Mouse (Mus musculus): Measurements from ENCODE around the gene Thnsl2. TPM values are rescaled to one million over a fixed set of nuclear protein-coding genes. Genes with fewer than 3 reads are reported as not detected.

The Thnsl2 gene
- total RNA-seq (2021): 1 to 10 TPM; 4.5 to 5.4 TPM

DNA sequence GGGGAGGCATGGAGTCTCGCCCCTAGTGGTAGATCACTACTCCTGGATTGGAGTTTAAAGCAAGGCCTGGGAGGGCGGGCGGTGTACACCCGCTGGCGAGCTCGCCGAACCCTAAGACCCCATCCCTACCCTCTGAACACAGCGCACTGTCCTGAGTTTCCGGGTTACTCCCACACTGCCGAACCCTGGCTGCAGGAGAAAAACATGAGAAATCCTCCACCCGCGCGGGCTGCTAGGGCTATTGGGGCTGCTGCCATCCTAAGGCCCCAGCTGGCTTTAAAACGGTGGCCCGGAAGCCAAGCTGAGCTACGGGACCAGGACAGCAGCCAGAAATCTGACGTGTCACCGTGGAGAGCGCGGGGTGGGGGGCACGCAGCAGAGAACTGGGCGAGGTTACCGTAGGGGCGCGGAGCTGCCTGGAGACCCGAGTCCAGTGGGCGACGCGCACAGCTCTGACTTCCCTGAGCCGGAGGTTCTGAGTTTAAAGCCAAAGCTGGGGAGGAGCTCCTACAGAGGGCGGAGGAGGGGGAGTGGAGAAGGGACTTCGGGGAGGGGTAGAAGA, at the start of gene Thnsl2:
Thnsl2 (minus strand) TSS at position 546 of the 562 bp plus-strand sequence.
- DNase-seq: peak; percentile 71 to 84
- intact Hi-C loops (cut with DNase I): no loop called here

- DNase-seq: no peak
- intact Hi-C loops (cut with DNase I): no loop called here
Observed at GRCm38 (mm10) chr6:71193151-71193740, 49.0 kb upstream of the Thnsl2 start.

DNA sequence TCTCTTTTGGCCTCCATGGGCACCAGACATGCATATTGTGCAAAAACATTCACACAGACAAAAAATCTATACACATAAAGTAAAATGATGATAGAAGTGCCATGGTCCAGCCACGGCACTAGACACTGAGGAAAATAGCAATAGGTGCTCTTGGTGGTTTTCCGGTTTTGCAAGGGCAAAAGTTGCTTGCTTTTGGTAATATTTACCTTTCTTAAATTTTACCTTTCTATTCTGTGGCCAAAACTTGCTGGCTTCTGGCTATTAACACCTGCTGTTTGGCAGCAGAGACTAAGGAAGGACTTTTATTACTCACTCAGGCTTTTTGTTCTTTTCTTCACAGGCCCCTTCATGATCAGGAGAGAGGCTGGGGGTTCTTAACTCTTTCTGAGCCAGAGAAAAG, 46.3 kb upstream of the Thnsl2 start:
- DNase-seq: no peak
- intact Hi-C loops (cut with DNase I): no loop called here

DNA sequence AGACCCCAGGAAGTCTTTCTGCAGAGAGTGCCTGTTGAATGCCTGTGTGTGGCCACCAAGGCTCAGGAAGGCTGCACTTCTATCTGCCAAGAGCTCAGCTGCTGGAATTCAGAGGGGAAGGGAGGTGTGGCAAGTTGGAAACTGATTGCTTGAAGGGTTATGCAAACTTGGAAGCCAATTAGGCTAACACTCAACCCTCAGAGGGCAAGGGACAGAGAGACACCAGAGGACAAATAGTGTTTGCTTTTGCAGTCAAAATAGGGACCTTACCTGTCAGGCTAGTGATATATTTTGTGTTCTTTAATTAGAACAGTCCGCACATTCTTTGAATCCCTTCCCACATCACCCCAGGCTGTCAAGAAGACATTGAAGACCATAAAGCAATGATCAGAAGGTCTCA, 45.3 kb upstream of the Thnsl2 start:
- DNase-seq: no peak
- intact Hi-C loops (cut with DNase I): no loop called here

DNA sequence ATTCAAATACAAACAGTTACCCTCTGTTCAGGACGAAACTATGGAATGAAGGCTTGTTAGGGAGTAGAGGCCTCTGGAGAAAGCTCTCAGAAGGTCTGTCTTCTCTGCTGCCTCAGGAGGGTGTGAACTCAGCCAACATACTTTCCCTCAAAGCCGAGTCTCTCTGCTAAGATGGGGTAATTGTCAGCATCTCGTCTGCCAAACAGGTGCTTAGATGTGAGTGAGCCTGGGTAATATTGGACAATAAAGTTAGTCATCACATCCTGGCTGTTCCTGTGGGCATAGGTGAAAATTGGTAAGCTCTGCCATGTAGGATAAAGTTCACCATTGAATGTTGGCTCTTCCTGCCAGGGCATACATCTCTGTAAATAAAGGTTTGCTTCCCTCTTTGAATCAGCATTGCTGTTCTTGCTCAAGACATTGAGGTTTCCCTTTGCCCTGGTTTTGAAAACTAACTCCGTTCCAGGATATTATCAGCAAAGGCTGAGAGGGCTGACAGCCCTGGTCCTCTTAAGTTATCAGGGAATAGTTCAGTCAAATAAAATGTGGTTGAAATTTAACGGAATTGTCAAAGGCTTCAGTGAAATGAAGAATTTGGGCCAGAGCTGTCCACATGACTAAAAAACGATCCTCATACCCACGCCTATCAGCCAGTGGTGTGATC, 40.8 kb upstream of the Thnsl2 start:
- intact Hi-C loops (cut with DNase I): no loop called here
- no peak for DNase-seq

DNA sequence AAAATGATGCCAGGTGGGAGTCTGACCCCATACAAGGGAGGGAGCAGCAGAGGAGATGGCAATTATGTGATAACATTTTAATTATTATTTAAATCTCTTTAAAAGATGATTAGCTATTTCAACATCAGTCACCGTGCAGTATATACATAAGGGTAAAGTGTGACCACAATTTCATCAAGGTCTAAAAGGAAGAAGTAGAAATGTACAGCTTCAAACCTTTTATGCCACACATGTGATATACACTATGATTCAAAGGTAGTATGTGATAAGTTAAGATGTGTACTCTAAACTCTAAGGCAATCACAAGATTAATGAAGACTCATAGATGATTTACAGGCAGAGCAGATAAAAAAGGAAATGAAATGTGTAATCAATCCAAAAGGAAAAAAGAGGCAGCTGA, 36.4 kb upstream of the Thnsl2 start:
- no peak for DNase-seq
- intact Hi-C loops (cut with DNase I): no loop called here

- intact Hi-C loops (cut with DNase I): loop anchor here (10.0 kb wide), 1 partner anchor 502 kb away; no protein-coding TSS in a partner anchor
- no peak for DNase-seq
Observed at GRCm38 (mm10) chr6:71172812-71173580, 28.8 kb upstream of the Thnsl2 start.

- intact Hi-C loops (cut with DNase I): loop anchor here (1.0 to 5.0 kb wide), 4 partner anchors 106 to 638 kb away; partner anchors contain the start of gene Krcc1
- no peak for DNase-seq
Observed at GRCm38 (mm10) chr6:71166551-71167169, 22.4 kb upstream of the Thnsl2 start.

- intact Hi-C loops (cut with DNase I): loop anchor here (5.0 kb wide), 1 partner anchor 133 kb away; no protein-coding TSS in a partner anchor
- no peak for DNase-seq
Observed at GRCm38 (mm10) chr6:71164394-71164793, 20.2 kb upstream of the Thnsl2 start.

GRCm38 (mm10) chr6:71162269-71162668, 18.0 kb upstream of the Thnsl2 start:
- intact Hi-C loops (cut with DNase I): loop anchor here (5.0 kb wide), 1 partner anchor 135 kb away; no protein-coding TSS in a partner anchor
- DNase-seq: no peak

DNA sequence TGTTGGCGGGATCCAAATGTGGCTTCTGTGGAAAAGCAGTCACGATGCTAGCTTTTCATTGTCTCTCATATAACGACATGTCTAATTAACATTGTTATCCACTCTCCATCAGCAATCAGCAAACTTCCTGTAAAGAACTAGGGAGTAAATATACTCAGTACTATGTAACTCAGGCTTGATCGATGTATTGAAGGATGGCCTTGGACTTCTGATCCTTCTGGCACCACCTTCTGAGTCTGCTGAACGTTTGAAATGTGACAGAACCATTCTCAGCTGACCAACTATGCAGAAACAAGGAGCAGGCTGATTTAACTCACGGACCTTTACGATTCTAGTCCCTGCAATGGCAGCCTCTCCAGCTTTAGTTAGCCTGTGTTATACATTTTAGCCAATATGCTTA, 17.1 kb upstream of the Thnsl2 start:
- no peak for DNase-seq
- intact Hi-C loops (cut with DNase I): loop anchor here (5.0 kb wide), 1 partner anchor 136 kb away; no protein-coding TSS in a partner anchor

- peak in 1 of 2 experiments; percentile 15 for DNase-seq
- intact Hi-C loops (cut with DNase I): no loop called here
Observed at GRCm38 (mm10) chr6:71156674-71157326, 12.6 kb upstream of the Thnsl2 start.

GRCm38 (mm10) chr6:71154861-71155260, 10.6 kb upstream of the Thnsl2 start:
- no peak for DNase-seq

DNA sequence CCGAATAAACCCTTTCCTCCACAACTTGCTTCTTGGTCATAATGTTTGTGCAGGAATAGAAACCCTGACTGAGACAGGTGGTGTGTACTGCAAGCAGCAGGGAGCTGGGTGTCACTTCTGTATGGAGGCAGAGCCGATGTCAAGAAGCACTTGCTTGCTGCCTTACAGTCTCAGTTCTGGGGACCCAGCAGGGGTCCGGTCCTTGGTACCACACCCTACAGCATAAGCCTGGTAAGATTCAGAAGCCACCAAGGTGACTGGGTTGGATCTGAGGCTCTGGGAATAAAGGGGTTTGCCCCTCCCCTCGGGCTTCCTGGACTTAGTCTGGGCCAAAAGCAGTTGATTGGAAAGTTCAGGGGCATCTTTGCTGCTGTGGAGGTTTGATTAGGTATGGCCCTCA, 9.2 kb upstream of the Thnsl2 start:
- DNase-seq: no peak
- intact Hi-C loops (cut with DNase I): loop anchor here (5.0 kb wide), 1 partner anchor 249 kb away; no protein-coding TSS in a partner anchor

More at GRCm38 (mm10) chr6:71154861-71155260, 10.6 kb upstream of the Thnsl2 start:
- intact Hi-C loops (cut with DNase I): loop anchor here (5.0 kb wide), 1 partner anchor 247 kb away; no protein-coding TSS in a partner anchor

- intact Hi-C loops (cut with DNase I): loop anchor here (5.0 kb wide), 1 partner anchor 251 kb away; no protein-coding TSS in a partner anchor
- no peak for DNase-seq
Observed at GRCm38 (mm10) chr6:71151098-71151497, 6.9 kb upstream of the Thnsl2 start.

- peak; percentile 43 to 53 for DNase-seq
- intact Hi-C loops (cut with DNase I): loop anchor here (2.0 to 5.0 kb wide), 2 partner anchors 483 to 655 kb away; partner anchors contain the start of gene Kdm3a
Observed at GRCm38 (mm10) chr6:71149534-71149933, 5.3 kb upstream of the Thnsl2 start.

DNA sequence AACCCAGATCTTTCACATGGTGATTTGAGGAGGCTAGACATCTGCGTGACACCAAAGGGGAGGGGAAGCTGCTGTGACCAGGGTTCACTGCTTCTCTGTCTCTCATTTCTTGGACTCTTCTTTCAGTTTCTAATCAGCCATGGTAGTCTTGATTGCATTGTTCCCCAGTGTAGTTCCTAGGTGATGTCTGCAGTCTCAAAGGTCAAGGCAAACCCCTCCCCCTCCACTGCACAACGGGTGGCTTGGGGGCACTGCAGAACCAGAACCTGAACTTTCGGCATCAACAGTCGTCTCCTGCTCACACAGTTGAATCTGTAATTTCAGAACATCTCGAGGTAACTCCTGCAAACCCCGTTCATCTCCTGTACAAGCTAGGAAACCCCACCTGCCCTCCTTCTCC, 4.1 kb upstream of the Thnsl2 start:
- no peak for DNase-seq
- intact Hi-C loops (cut with DNase I): loop anchor here (2.0 to 5.0 kb wide), 2 partner anchors 484 to 656 kb away; partner anchors contain the start of gene Kdm3a

DNA sequence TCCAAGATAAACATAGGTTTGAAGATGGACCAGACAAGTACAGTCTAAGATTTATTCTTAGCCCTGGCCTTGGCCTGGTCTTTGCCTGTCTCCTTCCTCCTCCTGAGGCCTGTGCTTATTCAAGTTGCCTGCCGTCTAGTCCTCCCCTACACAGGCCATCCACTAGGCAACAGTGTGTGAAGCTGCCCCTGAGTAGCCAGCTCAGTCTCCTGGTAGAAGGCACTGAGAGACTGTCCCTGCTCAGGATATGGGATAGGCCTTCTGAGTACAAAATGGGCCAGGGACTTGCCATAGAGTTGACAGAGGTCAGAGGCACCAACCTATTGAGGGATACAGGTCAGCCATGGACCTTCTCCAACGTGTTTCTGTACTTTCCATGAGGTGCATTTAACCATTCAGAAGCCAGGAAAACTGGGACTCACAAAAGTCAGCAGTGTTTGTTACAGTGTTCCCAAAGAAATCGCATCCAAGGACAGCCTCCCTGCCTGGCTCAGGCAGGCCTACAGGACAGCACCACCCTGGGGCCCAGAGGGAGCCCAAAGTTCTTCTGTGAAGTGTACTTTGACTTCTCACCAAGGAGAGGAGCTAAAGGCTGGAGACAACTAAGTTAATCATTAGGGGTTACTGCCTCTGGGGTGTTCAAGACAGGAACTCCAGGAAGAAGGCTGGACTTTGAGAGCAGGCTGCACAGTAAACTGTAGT, 1.2 kb upstream of the Thnsl2 start:
- DNase-seq: no peak
- intact Hi-C loops (cut with DNase I): loop anchor here (5.0 kb wide), 1 partner anchor 487 kb away; the partner anchor contains the start of gene Kdm3a
